Mouse (Mus musculus) megakaryocyte-erythroid progenitor cell, adult 5-6 weeks (primary cell): ENCODE measurements at regions not wholly inside any gene's neighbourhood (a gene's known extent, or its start where the extent isn't known, plus 50 kb on each side); places are given as distances from the start of the nearest gene placed in this dataset.

Experiments used
- ATAC-seq: replicated peaks from 2 replicates; pipeline ENCODE4 v1.8.0; 2016; ENCODE audit warnings: mild to moderate bottlenecking, inconsistent platforms; ENCODE audit not compliant: severe bottlenecking, poor library complexity, low FRiP score, low TSS enrichment

DNA sequence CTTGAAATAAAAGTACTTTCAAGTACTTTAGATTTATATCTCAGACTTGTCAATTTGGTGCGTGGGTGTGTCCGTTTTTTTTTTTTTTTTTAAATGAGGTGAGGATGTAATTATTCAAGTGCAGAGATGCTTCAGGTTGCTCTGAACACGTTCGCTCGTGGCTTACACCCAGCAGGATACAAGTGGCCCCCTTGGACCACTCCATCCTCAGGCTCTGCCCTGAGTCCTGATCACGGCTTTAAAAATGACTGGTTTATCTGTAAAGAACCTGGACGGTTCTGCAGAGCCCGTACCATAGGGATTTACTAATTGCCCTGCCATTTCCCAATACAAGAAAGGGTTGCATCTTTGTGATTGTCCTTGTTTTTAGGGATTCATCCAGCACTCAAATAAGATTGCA lies 288.7 kb upstream of the Gm765 start:
- ATAC-seq, result no peak

DNA sequence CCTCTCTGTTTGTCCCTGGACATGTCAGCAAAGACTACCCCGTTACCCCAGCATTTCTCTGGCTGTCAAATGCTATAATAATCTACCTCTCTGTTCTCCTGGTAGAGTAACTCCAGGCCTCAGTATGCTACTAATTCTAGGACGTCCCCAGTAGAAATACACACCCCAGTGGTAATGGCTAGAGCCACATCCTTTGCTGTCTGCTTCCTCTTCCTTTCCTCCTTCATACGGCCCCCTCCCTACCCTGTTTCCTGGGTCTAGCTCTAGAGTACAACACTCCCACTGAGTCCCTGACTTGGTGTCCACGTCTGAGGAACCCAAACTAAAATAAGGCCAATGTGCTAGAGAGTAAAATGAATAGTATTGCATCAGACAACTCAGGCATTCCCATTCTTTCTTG lies 287.1 kb upstream of the Gm765 start:
- no peak for ATAC-seq

DNA sequence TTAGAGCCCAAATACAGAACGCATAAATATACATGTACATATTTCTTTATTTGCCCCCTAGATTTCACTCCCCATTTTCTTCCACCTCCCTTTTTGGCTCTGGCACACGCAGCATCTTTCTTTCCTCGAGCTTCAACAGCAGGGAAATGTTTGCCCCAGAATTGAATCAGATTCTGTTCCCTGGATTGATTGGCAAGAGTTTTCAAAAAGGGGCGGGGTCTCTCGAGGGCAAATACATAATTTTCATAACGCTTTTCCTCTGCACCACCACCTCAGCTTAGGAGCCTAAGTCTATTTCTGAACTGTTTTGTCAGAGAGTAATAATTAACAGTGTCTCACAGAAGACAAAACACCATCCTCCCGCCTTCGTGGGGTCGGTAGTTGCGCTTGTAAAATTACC lies 283.9 kb upstream of the Gm765 start:
- no peak for ATAC-seq

DNA sequence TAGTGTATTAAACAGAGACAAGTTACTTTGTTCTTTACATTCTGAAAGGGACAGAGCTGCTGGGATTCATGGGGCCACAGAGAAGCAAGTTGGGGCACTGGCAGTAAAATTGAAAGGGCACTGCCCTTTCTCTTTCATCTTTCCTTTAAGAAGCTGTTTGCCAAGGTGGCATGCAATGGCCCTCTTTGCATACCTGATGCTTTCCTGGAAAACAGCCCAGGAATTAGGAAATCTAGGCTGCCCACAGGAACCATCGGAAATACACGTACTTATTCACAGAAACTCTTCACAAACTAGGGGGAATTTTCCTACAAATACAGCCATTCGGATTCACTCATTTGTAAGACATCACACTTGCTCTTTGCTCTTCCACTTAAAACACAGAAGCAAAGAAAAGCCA lies 278.3 kb upstream of the Gm765 start:
- ATAC-seq, result no peak

DNA sequence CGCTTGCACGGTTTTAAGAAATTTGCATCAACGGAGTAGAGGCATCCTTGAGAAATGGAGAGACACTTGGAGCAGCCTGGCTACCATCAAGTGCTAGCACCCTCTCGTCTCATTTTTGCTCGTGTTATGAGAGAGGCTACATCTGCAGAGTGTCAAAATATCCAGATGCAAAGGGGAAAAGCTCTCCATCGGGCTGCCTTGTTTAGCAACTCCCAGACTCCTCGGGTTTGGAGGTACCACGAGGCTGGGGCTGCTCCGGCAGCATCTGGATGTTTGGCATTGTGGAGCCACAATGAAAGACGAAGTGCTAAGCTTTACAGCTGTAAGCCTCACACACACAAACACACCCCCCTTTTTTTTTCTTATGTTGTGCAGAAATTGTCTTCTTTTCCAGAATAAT lies 270.5 kb upstream of the Gm765 start:
- ATAC-seq, result no peak

DNA sequence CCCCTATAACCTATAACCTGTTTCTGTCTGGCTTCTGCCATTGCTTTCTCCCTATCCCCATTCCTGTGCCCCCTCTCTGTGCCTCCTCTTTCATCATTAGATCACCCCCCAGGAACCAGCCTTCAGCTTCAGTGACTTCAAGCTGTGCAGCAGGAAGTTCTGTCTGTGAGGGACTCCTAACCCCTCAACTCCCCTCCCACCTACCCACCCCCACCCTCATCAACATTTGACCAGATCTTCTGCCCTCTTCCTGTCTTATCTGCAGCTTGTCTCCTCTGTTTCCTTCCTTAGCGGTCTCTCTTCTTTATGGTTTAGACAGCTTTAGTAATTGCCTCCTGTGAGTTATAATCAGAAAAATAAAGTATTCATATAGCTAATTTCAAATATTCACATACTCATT lies 266.6 kb upstream of the Gm765 start:
- no peak; the same call in 1 of the 2 replicates for ATAC-seq

DNA sequence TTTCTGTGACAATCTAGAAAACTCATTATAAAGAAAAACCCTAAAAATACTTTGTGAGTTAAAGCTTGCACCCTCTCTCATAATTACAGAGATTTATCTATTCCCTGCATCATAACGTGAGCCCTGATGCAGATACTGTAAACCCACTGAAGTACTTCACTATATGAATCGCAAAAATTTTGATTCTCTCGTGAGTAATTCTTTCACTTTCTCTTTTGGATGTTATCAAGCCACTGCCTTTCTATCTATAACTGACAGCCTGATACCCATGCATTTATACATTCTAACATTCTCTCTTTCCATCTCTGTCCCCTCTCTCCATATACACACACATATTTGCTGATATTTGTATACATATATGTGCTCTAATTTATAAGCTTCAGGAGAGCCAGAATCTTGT lies 264.1 kb upstream of the Gm765 start:
- no peak for ATAC-seq

DNA sequence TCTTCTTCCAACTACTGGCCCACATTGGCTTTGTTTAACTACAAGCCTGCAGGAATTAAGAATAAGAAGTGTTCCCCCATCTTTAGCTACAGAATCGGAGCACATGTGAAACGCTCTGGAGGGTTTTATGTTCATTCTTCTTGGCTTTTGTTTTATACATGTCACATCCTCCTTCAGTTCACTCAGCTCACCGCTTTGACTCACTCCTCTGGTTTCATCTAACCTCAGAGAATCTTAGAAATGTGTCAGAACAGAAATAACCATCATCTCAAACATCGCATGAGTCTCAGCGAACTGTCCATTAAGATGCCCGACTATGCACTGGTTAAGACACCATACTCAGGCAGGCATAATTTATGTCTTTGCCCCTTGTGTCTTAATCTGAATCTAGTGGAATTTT lies 255.1 kb upstream of the Gm765 start:
- ATAC-seq, result no peak

DNA sequence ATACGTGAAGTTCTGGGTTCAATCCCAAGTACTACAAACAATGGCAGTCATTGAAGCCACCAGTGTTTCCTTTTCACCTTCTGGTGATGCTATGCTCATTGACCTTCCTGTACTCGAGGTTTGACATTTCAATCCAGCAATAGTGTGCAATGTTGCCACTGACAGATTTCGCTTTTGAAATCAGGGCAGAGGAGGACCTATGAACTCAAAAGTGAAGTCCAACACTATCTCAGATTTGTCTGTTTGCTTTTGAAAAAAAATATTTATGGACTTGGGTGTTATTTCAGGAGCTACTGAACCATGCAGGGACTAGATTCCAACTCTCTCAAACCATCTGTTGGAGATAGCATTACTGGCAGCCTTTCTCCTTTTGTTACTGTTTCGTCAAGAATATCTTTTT lies 248.4 kb upstream of the Gm765 start:
- ATAC-seq, result no peak

DNA sequence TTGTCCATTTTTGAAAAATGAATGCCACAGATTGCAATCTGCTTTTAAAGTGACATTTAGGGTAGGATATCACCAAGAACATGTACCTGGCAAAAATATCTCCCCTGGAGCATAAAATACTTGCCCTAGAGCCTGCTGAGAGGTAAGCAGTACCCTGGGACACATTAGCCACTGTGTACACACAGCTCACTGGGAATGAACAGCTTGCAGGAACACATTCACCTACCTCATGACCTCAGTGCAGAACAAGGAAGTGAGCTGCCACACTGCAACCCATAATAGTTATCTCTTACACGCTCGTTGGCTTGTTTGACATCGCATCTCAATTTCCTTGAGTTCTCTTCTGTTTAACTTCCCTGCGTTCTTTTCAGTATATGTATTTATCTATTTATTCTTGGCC lies 246.4 kb upstream of the Gm765 start:
- no peak for ATAC-seq

DNA sequence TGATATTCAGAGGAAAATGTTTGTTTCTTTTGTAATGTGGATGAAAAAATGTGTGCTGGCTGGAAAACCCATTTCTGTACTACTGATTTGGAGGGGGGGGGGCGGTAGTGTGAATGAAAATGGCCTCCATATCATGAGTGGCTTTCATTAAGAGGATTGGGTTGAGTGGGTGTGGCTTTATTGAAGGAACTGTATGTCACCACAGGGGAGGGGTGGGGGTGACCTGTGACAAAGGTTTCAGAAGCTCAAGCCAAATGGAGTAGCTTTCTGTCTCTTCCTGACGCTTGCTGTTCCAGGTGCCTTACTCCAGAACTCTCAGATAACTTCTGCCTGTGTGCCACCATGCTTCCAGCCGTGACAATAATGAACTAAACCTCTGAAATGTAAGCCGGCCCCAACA lies 242.0 kb upstream of the Gm765 start:
- no peak for ATAC-seq

DNA sequence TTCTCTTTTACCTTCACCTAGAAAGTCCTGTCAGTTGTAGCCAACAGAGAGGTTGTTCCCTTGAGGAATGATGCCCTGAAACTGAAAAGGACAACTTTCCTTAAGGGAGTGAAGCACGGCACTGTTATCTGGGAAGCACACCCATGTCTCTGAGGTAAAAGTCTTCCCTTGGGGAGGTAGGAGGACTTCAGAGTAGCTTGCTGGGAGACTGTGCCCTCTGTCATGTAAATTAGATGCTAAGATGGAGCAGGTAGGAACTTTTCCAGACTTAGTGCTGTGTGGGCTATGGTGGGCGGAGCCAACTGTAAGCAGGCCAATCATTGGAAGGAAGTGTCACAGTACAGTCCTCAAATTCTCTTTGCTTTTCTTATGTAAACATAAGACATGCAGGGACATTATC lies 240.3 kb upstream of the Gm765 start:
- ATAC-seq, result no peak

DNA sequence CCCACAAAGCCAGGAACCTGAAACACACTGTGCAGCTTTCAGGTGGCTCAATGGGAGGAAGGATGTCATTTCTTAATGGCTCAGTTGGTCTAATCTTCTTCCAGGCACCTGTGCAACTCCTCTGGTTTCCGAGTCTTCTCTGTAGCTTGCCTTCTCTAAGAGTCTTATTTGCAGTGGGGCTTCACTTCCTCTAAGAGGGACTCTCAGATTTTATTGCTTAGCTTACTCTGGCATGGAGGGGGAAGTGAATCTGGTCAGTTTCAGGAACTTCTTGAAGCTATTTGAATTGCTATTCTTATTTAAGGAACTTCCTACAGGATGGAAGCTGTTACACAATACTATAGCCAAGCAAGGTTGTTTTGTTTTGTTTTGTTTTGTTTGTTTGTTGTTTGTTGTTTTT lies 232.7 kb upstream of the Gm765 start:
- ATAC-seq, result no peak

DNA sequence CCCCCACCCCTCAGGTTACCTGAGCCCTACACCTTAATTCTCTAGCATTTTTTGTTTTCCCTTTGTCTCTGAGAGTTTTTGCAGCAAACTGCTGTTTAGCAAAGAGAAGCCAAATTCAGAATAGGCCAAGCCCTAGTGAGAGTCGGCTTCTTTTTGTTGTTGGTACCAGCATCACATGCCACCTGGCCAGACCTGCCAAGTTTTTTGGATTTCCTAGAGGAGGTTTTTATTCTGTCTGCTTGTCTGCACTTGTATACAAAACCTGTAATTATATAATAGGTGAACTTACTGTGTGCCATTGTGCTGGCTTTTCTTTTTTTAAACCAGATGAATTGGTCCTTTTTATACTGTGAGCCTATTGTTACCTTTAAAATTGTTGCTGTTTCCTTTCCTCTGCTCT lies 213.1 kb upstream of the Gm765 start:
- no peak for ATAC-seq

DNA sequence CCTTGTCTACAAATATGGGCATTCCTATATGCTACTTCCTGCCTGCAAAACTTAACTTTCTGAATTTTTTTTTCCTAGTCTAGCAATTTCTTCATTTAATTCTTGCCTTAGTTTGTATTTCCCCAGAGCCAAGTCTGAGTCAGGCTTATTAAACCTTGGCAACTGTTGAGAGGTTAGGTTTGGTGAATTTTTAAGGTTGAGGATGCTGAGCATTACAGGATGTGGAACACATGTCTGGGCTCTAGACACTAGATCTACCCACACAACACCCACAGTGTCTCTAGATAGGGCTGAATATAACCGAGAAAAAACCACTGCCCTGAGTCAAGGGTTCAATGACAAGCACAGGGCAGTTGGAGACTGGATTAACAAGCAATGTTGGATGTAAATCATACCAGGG lies 211.4 kb upstream of the Gm765 start:
- ATAC-seq, result no peak

DNA sequence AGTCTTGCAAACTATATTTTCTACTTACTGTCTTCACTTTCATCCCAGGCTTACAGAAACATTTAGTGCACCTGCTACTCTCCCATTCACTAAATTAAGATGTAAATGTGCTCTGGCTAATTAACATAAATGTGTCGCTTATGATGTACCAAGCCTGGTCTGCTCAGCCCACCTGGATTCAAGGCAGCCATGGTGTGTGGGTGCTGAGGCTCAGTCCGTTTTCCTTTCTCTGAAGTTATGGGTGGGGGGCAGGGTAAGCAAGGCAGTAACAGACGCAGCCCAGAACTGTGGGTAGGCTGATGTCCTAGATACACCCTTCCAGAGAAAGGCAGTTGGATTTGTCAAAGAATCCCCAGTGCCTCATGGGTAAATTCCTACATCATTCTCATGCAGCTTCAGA lies 209.2 kb upstream of the Gm765 start:
- no peak for ATAC-seq

DNA sequence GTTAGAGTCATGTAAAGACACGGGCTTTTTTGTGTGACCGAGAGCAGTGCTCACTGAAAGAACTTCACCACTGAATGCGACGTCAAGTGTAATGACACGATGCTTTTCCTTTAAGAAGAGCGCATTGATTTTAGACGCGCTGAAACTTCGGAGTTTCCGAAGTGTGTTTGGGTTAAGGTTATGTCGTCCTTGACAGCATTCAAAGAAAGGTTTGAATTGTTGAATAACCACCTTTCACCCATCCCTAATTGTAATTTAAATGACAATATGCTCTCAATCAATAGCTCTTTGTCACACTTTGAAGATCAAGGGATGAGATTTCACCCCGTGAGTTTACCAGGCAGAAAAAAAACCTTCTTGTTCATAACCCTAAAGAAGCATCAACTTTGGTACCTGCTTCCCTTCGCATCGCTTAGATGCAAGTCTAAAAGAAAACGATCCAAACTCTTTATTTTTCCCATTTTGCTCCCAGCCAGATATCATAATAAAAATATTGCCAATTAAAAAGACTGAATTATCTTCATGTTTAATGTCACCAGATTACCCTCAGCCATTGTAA lies 184.4 kb upstream of the Gm765 start:
- ATAC-seq, result no peak

DNA sequence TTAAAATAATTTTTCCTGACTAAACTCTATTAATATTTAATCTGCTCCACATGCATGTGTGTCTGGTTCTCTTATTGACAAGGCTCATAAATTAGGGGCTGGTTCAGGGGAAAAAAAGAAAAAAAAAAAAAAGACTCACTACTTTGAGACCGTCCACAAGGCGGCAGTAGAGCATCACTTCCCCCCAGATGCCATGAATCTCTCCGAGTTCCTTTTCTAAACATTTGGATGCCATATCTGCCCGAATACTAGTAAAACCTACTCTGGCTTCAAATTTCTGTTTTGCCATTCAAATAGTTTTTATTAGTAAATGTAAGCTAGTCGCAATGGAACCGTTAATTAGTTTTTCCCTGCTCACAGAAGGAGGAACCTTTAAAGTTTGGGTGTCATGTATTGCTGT lies 182.7 kb upstream of the Gm765 start:
- no peak for ATAC-seq

DNA sequence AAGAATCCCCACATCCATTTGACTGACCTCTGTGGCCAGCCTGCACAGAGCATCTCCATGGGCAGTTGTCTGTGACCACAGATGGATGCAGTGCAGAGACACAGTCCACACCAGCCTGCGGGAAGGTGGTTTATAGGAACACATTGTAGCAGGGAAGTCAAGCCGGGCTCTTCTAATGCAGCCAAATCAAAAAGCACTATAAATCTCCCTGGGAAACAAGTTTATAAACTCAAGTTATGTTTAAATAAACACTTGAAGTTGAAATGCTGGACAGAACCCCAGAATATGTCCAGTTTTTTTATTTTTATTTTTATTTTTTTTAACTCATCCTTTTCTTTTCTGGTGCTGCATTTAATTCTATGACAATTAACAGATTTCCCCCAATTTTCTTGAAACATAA lies 182.1 kb upstream of the Gm765 start:
- no peak for ATAC-seq

DNA sequence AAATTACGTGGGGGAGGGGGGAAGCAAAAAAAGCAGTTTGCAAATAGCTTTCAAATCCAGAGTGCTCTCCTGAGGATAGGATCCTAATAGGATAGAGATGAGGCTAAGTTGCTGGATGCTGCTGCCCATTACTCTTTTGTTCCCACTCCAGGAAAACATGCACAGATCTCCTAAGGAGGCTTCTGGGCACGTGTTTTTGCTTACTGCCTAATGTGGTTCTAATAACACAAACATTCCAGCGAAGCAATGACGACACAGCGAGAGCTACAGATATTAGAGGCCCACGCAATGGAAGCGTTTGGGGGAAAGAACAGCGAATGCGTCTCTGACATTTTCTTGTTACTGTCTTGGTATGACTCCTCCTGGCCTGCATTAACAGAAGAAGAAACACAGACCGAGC lies 179.0 kb upstream of the Gm765 start:
- no peak for ATAC-seq

DNA sequence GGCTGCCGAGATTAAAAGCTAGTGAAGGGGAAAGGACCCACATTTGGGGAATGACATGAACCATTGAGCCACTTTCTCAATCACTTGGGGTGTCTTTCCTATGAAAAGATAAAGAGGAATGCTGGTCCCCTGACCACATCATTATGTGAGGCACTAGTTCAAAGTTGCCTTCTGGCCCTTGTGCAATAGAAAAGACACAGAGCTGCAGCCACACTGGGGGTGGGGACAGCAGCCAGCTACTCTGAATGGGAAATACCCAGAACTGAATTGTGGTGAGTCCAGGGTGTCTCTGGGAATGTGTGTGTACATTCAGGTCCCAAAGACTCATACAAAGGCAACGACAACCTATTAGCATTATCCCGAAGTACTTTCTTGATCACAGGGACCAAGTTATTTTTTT lies 172.3 kb upstream of the Gm765 start:
- no peak for ATAC-seq

DNA sequence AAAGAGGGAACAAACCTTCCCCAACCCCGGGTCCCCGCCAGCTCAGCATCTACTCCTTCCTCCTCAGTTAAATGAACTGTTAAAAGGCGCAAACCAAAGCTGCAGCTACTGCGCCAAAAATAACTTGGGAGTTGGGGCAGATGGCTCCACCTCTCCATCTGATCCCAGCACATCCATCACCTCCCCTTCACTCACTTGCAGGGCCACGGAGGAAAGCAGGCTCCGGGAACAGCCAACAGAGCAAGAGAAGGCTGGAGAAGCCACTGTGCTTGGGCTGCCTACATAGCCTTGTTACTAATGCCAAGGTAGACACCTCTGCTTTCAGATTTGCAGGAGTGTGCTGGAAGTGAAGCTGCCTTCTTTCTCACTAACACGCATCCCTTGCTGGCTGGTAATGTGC lies 171.8 kb upstream of the Gm765 start:
- ATAC-seq, result no peak
